Mouse (Mus musculus) splenic B cell, adult 2 months (primary cell): ENCODE data around the gene Slc6a9.

Experiments
- DNase-seq: peaks from one replicate; pipeline ENCODE4 v3.0.0-alpha.2; 2011; ENCODE audit warnings: low read depth, low spot score
- H3K27me3 ChIP-seq: 2 replicates; pipeline ENCODE4 v1.6.1; 2012; ENCODE audit warnings: mild to moderate bottlenecking, low read length, moderate library complexity, mixed read lengths; ENCODE audit not compliant: control insufficient read depth, poor library complexity, insufficient read depth, severe bottlenecking
- H3K36me3 ChIP-seq: 2 replicates; pipeline ENCODE4 v1.6.1; 2012; ENCODE audit warnings: mild to moderate bottlenecking, low read length, moderate library complexity, mixed read lengths; ENCODE audit not compliant: control insufficient read depth, poor library complexity, insufficient read depth, severe bottlenecking

Slc6a9 gene

DNA sequence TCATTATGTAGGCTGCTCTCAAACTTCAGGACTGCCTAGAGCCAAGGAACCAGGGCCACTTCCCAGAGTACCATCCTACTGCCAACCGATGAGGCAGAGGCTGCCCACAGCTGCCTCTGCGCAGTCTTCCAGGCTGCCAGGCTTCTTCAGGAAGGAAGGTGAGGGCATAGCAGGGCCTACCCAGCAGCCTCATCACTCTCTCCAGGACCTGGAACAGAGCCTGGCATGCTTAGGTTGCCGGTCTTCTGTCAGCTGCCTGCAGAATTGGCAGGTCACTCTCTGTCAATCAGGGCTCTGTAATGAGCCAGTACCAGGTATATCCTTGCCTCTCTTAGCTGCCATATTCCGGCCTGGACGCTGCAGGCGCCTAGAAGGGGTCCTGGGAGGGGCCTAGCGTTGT is 15.9 kb downstream of the Slc6a9 start:
- no peak for DNase-seq
- Histone ChIP-seq H3K36me3 (no peaks in the 10 kb centered on the region), H3K27me3 (no peaks in the 10 kb centered on the region)

DNA sequence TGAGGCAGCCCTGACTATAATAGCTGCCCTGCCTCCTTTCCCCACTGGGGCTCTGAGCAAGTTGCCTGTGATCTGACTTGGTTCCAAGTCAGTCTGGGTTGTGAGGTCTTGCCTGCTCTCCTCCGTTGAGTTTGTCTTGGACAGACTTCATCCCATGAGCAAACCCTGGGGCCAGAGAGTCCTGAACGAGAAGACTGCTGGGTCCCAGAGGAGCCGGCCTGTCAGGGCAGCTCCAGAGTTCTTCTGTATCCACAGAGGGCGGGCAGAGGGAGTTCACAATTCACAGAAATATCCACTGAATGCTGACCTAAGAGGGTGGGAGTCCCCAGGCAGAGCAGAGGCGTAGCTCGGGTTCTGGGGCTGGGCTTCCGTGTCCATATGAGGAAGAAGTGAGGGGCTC is 16.6 kb downstream of the Slc6a9 start:
- no peaks in the 10 kb centered on the region for H3K27me3 ChIP-seq
- DNase-seq = no peak

DNA sequence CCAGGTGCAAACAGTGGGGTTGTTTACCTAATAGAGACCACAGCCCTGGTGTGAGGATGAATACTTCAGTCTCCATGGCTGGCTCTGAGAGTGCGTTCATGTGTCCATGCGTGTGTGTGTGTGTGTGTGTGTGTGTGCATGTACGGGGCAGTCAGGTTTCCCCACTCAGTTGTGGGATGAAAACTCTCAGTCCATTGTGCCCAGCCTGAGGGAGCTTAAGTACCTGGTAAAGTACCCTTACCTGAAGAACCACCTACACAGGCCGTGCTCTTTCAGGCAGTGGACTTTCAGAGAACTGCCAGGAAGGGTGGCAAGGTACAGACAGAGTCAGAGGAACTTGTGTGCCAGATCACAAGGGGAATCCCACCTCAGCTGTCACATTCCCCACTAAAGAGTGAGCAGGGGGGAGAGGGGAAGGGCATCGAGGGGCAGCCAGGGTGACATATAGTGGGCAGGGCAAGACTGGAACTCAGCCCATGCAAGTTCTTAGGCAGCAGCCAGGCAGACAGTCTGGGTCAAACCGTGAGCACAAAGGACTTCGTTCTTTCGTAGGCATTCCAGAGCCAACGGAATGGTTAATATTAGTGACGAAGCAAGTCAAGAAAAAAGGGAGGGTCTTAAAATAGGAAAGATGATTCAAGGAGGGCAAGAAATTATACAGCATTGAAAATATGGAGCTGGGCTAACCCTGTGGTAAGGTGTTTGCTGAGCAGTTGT is 18.0 kb downstream of the Slc6a9 start:
- Histone ChIP-seq H3K36me3 (no peaks in the 10 kb centered on the region), H3K27me3 (no peaks in the 10 kb centered on the region)
- no peak for DNase-seq

More for the DNA sequence above, 16.6 kb downstream of the Slc6a9 start:
- H3K36me3 ChIP-seq = no peaks in the 10 kb centered on the region

DNA sequence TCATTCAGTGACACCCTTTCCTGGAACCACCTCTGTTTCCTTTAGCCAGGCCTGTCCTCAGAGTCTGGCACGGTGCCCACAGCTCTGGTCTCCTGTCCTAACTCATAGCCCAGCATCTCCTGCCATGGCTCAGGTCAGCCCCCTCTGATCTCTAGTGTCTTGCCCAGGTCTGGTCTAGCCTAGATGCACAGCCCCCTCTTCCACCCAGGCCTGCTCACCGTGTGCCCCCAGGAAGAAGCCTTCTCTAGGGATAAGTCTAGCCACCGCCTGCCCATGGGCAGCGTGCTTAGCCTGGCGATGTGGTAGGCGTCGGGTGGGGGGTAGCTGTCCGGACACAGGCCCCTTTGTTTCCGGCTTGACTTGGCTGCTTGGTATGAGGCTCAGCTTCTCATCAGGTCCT is 20.8 kb downstream of the Slc6a9 start:
- Histone ChIP-seq H3K36me3 (no peaks in the 10 kb centered on the region), H3K27me3 (no peaks in the 10 kb centered on the region)
- no peak for DNase-seq

DNA sequence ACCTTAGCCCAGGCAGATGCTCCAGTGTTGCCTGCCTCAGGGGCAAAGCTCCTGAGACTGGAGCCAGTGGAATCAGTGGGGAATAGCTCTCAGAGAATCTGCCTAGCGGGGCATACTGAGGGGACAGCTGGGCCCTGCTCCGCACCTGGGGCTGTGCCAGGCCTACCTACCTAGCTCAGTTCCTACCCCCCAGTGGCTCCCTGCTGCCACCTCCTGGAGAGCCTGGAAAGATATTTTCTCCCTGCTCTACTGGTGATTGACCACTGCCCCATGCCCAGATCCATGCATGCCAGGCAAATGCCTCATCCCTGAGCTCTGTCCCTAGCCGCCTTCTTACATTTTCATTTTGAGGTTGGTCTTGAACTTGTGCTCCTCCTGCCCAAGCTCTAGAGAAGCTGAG is 24.5 kb downstream of the Slc6a9 start:
- Histone ChIP-seq H3K36me3 (no peaks in the 10 kb centered on the region), H3K27me3 (no peaks in the 10 kb centered on the region)
- DNase-seq = peak; percentile 42

DNA sequence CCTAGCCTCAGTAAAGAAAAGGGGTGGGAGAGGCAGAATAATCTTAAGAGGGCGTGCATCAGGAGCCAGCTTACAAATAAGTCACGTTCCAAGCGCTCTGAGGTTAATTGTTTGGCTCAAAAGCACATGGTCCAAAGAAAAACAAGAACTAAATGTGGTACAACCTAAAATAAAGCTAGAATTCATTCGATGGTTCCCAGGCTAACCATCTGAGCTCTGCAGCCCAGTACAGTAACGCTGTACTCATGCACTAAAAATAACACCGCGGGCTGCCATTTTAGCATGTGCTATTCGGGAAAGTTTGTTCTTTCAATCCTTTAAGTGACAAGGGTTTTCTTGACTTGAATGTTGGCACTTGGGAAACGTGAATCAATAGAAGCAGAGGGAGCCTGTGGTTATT is 26.3 kb downstream of the Slc6a9 start:
- H3K27me3 ChIP-seq = no peaks in the 10 kb centered on the region
- no peak for DNase-seq
- H3K36me3 ChIP-seq = no peaks in the 10 kb centered on the region

DNA sequence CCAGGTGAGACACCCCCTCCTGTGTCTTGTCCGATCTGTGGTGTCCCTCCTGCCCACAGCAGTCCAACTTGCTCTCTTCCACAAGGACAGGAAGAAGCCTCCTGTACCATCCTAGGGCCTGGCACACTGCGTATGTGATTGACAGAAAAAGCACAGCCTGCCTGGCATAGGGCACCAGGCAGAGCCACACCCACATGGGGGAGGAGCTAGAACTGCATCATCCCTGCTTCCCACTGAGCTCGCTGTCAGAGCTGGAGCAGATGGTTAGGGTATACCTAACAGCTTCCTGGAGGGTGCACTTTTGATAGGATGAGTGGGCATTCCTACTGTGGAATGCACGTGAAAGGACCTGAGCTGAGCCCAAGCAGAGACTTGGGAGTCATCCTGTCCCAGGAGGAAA is 28.5 kb downstream of the Slc6a9 start:
- H3K36me3 ChIP-seq = no peaks in the 10 kb centered on the region
- no peaks in the 10 kb centered on the region for H3K27me3 ChIP-seq
- DNase-seq = no peak

DNA sequence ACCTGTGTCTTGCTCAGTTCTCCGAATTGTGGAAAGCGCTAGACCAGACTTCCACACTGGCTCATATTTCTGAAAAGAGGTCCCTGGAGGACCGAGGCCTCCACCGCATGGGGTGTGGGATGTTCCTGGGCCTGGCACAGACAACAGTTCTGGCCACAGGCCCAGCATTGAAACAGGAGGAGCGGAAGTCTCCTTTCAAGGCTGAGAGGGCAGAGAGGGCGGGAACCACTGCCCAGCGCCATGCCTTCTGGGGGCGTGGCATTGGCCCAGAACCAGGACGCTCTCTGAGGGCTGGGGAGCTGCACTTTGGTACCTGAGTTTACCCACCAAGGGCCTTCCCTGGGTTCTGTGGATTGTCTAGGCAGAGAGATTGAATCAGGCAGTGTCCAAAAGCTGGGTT is 31.8 kb downstream of the Slc6a9 start:
- Histone ChIP-seq H3K27me3 (no peaks in the 10 kb centered on the region), H3K36me3 (no peaks in the 10 kb centered on the region)
- DNase-seq = peak; percentile 45

DNA sequence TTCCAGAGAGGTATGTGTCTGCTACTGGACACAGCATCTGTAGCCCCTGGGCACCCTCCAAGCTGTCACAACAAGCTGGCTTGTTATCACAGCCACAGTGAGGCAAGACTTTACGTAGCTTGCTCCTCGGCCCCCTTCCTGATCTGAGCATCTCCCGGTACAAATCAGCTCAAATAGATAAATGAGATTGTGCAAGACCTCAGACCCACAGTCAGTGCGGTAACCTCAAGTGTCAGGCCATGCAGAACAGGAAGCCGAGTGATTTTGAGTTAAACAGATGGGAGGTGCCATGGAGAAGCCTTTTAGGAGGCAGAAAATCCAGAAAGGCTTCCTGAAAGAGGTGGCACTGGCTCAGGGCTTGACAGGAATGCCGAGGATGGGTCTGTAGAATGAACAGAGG is 32.7 kb downstream of the Slc6a9 start:
- H3K36me3 ChIP-seq = no peaks in the 10 kb centered on the region
- H3K27me3 ChIP-seq = no peaks in the 10 kb centered on the region
- no peak for DNase-seq

DNA sequence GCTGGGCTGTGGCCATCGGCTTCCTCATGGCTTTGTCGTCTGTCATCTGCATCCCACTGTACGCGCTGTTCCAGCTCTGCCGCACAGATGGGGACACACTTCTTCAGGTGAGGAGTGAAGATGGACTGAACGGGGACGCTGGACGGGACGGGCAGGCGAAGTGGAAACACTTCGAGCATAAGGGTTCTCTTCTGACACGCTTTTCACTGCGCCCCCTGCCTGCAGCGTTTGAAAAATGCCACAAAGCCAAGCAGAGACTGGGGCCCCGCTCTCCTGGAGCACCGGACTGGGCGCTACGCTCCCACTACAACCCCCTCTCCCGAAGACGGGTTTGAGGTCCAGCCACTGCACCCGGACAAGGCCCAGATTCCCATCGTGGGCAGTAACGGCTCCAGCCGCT is 33.5 kb downstream of the Slc6a9 start:
- DNase-seq = peak; percentile 67
- Histone ChIP-seq H3K36me3 (no peaks in the 10 kb centered on the region), H3K27me3 (no peaks in the 10 kb centered on the region)

DNA sequence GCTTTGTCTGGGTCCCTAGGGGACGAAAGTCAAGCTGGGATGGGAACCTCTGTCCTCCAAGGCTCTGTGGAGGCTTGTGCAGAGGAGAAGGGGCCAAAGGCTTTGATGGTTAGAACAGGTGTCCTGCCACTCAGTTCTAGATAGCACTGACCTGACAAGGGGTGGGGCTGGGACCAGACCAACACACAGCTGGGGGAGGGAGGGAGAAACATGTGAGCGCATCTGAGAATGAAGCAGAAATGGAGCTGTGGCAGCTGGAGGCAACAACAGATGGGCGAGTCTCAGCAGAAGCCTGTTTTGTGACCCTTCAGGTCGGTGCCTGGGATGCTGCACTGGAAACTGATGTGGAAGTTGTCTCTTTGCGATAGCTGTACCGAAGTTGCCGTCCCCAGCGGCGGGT is 35.0 kb downstream of the Slc6a9 start:
- Histone ChIP-seq H3K36me3 (no peaks in the 10 kb centered on the region), H3K27me3 (no peaks in the 10 kb centered on the region)
- no peak for DNase-seq

DNA sequence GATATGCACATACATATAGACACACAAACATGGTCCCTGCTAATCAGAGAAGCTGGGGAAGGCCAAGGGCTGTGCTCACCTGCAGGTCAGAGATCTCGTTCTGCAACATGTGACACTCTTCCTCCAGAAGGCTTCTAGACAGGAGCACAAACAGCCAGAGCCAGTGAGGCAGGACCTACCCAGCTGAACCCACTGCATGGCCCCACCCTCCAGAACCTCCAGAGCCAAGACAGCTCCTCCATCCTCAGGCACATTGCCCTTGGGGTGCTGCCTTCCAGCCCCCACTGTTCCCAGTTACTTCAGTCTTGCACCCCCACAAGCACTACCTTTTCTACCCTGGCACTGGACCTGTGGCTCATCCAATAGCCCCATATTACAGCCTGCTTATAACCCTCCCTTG is 36.1 kb downstream of the Slc6a9 start:
- H3K36me3 ChIP-seq = no peaks in the 10 kb centered on the region
- no peak for DNase-seq
- H3K27me3 ChIP-seq = no peaks in the 10 kb centered on the region

DNA sequence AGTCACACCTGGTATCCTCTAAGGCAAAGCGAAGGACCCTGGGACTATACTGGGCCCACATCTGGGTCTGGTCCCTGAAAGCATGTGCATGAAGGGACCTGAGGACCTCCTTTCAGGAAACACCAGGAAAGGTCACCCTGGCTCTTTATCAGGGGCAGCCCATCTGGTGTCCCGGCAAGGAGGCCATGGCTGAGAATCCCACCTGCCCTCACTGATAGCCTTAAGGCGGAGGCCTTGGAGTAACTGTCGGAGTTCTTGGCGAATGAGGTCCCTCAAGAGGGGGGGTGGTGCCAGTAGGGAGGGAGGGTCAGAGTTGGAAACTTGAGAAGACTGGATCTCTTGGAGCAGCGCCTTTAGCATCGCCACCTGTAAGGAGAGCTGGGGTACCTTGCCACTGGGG is 37.5 kb downstream of the Slc6a9 start:
- DNase-seq = no peak
- Histone ChIP-seq H3K36me3 (no peaks in the 10 kb centered on the region), H3K27me3 (no peaks in the 10 kb centered on the region)

DNA sequence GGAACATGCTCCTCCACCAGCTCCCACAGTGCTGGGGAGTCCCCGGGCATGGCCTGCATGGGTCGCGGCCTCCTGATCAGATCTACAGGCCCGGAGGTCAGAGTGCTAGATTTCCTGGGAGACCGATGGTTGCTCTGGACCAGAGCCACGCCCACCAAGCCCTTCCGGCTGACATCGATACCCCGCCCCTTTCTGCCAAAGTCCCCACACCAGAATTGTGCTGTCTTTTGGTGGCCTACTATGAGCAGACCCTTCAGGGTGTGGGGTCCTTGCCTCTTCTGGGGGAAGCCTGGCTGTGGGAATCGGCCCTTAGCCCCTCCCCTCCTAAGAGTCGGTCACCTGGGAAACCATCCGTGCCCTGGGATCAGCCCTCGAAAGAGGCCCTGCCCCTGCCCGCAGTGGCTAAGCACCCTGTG is 38.2 kb downstream of the Slc6a9 start, which contains the start of gene Ccdc24:
TSS of gene Ccdc24 (minus strand) at position 87 of the 416 bp plus-strand sequence.
- H3K27me3 ChIP-seq = no peaks in the 10 kb centered on the region
- no peak for DNase-seq

DNA sequence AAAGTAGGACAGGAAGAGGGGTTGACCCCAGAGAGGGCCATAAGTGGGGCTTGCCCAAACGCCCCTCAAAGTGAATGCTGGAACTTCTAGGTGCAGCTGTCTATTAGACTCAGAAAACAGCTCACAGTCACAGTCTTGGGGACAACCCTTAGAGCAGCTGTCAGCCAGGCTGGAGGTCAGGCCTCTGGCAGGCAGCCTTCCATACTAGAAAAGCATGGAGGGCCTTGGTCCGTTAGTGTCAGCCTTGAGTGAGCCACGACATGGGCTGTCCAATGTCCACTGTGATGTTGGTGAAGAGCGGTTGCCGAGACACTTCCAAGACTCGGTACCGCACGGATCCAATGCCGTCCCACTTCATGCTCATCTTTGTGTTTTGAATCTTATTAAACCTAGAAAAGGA is 39.3 kb downstream of the Slc6a9 start:
- DNase-seq = no peak
- Histone ChIP-seq H3K36me3 (no peaks in the 10 kb centered on the region), H3K27me3 (no peaks in the 10 kb centered on the region)

More for the DNA sequence above, 38.2 kb downstream of the Slc6a9 start, which contains the start of gene Ccdc24:
- H3K36me3 ChIP-seq = no peaks in the 10 kb centered on the region

DNA sequence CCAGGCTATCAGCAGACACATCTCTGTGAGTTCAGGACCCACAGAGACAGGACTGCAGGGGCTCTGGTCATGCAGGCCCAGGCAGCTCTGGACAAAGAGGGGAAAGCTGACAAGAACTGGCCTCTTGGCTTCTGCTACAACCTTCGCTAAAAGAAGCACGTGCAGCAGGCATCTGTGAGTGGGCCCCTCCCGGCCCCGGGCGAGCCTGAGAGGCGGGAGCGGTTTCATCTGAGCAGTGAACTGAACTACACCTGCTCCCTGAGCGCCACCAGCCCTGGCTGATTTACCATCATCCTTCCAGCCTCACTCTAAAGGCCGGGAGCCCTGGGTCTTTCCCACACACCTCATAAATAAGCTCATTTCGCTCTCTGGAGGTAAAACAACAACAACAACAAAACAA is 44.0 kb downstream of the Slc6a9 start:
- H3K27me3 ChIP-seq = no peaks in the 10 kb centered on the region
- H3K36me3 ChIP-seq = no peaks in the 10 kb centered on the region
- DNase-seq = no peak
